Mouse (Mus musculus): ENCODE results near the gene App.

- TF ChIP-seq CTCF (IDR thresholded peaks at IDR 0.05; ENCODE audit: low read depth), result peak; percentile 93
- no peak for TF ChIP-seq EP300 (IDR thresholded peaks at IDR 0.05; ENCODE audit: low read depth)
Measured at GRCm38 (mm10) chr16:84955204-84955839, 218.2 kb downstream of the App start.
